Mouse (Mus musculus): ENCODE measurements around the gene Ptrh1. TPM values are rescaled to one million over a fixed set of nuclear protein-coding genes. Genes with fewer than 3 reads are reported as not detected.
A peak's percentile ranks its signal among the peaks of the same experiment; 100 is the strongest.

Gene Ptrh1
- total RNA-seq (2021): 1 to 10 TPM; 4.8 to 5.0 TPM
- long read RNA-seq, experiment 1, partial matches to known transcripts: 0 of 4 reads
- long read RNA-seq, experiment 1, other reads (novel, unspliced or antisense): 1 of 4 reads
- long read RNA-seq, experiment 2, transcript Ptrh1-201 (5 exons, 952 nt): major isoform, 5 of 5 reads
- long read RNA-seq, experiment 2, partial matches to known transcripts: 0 of 5 reads
- long read RNA-seq, experiment 2, other reads (novel, unspliced or antisense): 0 of 5 reads

DNA sequence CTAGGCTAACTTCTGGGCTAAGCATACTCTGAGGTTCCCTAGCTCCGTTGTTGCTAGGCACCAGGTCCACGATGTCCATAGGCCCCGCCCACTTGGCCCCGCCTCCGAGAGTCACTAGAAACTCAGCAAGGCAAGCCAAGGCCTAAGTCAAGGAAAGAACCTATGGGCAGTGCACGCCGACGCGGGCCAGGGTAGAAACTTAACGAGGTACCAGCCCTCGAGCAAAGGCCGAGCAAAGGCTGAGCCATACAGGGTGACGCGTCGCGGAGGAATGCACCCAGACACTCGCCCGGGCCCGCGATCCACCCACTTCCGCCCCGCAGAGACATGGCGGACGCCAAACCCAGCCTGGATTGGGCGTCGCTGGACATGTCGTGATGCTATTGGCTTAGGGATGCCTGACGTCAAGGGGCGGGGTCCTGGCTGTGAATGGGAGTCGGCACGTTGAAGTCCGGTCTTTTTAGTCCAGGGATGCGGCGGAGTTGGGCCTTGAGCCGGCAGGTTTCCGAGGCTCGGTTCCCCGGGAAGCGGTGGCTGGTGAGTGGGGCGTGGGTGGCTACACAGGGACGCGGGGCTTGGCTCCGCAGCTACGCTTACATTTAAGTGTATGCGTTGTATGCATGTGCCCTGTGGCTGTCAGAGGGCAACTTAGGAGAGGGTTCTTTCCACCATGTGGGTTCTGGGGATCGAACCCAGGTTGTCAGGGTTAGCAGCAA, at the start of gene Ptrh1, which contains the start of gene Ttc16:
Ptrh1 (plus strand) TSS at position 428 of the 716 bp plus-strand sequence.
Ttc16 (minus strand) TSS at position 275 of the 716 bp plus-strand sequence.
- DNase-seq: peak; percentile 98

DNA sequence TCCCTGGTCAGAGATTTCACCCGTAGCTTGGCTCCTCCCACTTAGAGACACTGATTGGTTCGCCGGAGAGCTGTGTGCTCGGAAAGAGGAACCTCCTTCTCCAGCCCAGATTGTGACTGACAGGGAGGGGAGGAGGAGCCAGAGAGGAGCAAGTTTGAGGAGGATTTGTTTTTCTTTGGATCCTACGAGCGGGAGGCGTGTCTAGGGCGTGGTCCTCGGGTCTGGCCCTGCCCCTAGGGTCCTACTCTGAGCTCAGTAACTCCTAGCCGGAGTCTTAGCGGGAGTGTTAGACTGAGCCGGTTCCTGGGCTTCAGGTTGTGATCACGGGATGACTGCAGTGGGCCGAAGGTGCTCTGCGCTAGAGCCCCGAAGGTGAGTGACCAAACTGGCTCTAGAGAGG, 48.2 kb upstream of the Ptrh1 start:
- peak; percentile 94 for DNase-seq

DNA sequence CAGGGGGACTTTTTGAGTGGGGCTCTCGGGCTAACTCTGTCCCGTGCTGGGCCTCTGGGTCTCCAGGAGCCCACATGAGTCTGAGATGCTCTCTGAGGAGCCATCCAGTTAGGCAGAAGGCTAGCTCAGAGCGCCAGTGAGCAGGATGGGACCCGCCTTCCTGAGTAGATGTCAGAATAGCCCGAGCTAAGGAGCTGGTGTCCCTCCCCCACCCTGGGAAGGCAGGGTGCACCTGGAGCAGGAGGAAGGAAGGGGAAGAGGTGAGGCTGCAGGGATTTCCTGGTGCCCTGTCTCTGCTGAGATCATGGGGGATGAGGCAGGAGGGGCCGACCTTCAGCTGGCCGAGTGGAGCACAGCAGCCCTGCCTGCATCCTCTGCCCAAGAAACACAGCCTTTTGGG, 47.1 kb upstream of the Ptrh1 start:
- DNase-seq: peak; percentile 63

GRCm38 (mm10) chr2:32729547-32729946, 46.0 kb upstream of the Ptrh1 start:
- DNase-seq: no peak

- no peak for DNase-seq
Measured at GRCm38 (mm10) chr2:32730854-32731253, 44.7 kb upstream of the Ptrh1 start.

DNA sequence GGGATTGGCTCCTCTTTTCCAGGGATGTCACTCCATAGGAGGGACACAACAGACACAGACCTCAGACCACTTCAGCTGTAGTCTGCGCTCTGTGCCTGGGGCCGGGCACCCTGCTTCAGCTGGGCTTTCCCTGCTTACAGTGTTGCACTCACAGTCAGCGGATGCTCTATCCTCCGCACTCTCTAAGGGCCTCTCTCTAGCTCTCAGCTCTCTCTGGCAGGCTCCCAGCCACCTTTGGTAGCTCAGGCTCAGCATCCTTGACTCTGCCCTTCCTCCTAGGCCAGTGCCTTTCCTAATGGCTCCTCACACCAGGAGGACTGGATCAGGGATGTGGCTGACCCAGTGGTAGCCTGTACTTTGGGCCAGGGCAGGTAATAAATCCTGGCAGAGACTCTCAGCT, 43.7 kb upstream of the Ptrh1 start:
- no peak for DNase-seq

DNA sequence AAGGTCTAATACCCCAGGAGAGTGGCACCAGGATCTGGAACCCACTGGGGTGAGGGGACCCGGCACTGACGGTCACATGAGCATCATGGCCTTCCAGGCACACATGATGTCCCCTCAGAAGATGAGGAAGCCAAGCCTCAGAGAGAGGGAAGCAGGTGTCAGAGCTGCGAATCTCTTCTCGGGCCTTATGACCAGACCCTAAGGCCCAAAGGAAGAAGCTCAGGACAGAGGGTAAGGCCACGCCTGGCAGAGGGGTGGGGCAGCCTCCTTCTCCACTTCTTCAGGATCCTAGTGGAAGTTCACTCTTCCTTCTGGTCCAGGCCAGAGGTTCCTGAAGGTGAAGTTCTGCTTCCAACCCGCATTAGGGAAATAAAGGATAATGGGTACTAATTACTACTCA, 42.9 kb upstream of the Ptrh1 start:
- DNase-seq: no peak

GRCm38 (mm10) chr2:32734480-32734879, 41.1 kb upstream of the Ptrh1 start:
- no peak for DNase-seq

- DNase-seq: peak; percentile 63
Measured at GRCm38 (mm10) chr2:32734933-32735332, 40.7 kb upstream of the Ptrh1 start.

GRCm38 (mm10) chr2:32736306-32736829, 39.2 kb upstream of the Ptrh1 start:
- DNase-seq: no peak

DNA sequence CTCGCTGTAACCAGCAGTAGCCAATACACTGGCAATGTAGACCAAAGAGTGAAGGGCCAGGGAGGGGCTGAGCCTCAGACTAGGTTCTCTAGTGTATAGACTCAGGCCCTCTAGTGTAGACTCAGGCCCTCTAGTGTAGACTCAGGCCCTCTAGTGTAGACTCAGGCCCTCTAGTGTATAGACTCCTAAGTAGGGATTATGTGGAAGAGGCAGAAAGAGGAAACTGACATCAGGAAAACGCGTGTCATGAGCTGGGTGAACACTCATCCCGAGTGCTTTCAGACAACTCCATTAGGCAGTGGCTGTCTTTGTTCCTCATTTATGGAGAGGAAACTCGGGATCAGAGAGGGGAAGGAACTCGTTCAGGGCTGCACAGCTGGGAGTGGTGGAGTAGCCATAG, 38.6 kb upstream of the Ptrh1 start:
- no peak for DNase-seq

GRCm38 (mm10) chr2:32739311-32739710, 36.3 kb upstream of the Ptrh1 start:
- peak; percentile 36 for DNase-seq

DNA sequence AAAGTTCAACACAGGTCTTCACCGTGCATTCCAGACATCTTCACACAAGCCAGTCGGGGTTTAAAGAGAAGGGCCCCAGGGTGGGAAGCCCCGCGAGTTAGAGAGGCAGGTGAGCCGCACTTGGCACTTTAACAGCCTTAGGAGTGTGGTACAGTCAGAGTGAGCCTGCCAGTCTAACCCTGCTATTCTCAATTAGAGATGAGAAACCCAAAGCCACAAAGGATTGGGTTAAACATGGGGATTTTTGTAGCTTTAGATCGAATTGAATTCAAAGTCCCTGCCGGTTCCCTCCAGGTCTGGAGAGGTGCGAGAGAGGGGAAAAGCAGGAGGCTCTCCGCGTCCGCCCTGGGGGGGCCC, 34.7 kb upstream of the Ptrh1 start, which contains the start of gene 6330409D20Rik:
6330409D20Rik (minus strand) TSS at position 101 of the 357 bp plus-strand sequence.
- DNase-seq: no peak

GRCm38 (mm10) chr2:32741273-32742172, 34.1 kb upstream of the Ptrh1 start:
- DNase-seq: peak; percentile 47

- DNase-seq: peak; percentile 20
Measured at GRCm38 (mm10) chr2:32742173-32742531, 33.4 kb upstream of the Ptrh1 start.

DNA sequence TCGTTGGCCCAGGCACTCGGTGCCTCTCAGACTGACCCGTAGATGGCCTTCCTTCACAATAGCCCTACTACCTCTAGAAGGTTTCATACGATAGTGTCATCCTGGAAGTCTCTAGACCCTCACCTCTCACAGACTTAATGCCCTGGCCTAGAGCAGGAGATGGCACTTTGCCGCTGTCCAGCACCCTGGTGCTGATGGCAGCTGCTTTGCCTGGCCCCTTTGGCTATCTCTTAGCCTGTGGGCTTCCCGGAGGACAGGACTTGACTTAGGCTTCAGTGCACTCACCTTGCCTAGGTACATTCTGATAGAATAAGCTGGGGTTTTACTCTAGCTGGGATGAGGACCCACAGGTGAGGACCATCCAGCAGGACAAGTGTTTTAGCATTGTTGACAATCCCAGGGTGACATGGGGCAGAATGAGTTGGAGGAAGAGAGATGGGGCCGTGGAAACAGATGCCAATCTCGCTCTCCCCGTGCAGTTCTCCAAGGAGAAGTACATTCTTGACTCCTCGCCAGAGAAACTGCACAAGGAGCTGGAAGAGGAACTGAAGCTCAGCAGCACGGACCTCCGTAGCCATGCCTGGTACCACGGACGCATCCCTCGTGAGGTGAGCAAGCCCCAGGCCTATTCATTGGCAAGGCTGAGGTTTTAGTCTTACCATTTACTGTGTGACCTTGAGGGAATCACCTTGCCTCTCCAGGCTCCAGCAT, 31.2 kb upstream of the Ptrh1 start:
- DNase-seq: peak; percentile 30

DNA sequence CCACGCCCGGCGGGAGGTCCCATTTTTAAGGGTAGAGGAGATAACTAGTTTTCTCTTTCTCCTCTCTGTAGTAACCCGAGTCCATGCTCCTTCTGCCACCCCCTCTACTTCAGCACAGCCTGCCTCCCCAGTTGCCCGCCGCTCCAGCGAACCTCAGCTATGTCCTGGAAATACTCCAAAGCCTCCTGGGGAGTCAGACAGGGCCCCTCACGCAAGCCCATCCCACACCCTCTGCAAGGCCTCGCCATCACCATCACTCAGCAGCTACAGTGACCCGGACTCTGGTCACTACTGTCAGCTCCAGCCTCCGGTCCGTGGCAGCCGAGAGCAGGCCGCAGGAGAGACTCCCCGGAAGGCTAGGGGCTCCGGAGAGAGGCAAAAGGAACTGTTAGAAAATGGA, 26.5 kb upstream of the Ptrh1 start:
- no peak for DNase-seq

- DNase-seq: no peak
Measured at GRCm38 (mm10) chr2:32750199-32750598, 25.4 kb upstream of the Ptrh1 start.

DNA sequence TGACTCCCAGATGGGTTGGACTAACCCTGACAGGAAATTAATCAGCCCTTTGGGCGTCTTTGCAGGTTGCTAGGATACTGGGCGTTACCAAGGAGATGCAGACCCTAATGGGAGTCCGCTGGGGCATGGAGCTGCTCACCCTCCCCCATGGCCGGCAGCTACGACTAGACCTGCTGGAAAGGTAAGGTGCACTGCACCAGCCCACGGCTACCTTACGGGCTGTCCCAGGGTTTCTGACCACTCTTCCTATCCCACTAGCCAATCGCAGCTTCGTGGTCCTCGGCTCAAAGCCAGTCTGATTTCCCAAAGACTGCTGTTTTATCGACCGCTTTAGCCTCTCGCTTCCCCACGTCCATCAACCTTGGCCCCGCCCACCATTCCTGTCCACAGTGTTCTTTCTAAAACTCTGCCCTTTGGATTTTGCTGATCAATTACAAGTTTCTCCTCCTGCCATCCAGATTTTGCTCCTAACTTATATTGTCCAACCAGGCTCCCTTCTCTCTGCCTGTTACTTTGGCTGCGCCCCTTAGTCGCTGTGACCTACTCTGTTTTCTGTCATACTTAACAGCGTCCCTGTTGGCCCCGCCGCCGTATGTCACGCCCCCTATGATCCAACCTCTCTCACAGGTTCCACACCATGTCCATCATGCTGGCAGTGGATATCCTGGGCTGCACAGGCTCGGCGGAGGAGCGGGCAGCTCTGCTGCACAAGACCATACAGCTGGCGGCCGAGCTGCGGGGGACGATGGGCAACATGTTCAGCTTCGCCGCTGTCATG, 24.5 kb upstream of the Ptrh1 start:
- peak; percentile 79 for DNase-seq

DNA sequence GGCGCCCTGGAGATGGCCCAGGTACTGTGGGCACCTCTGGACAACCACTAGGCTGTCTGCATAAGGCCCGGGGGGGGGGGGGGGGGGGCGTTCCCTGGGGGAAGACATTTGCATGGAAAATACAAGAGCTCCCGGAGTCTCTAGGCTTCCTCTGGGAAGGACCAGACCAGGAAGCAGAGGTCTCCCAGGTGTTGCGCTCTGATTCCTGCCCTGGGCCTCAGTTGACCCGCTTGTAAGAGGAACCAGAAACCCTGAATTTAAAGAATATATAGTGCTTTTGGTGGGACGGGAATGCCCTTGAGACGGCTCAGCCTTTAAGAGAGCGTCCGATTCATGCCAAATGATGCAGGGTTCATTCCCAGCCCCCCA, 23.9 kb upstream of the Ptrh1 start:
- no peak for DNase-seq

DNA sequence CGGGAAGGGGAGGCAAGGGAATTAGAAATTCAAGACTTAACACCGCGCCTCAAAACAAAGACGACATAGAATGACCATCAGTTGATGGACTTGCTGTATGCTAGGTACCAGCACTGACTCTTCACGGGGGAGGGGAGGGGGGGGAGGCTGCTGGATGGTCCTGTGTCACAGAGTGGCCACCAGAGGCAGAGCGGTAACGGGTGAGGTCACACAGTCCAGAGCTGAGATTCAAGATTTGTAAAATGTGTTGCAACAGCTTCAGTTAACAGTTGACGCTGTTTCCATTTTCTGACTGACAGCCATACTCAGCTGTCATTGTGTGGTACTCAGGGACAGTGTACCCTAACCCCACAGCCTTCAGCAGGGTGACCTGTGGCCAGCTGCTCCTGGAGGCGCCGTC, 23.4 kb upstream of the Ptrh1 start:
- no peak for DNase-seq

All from adrenal gland, postnatal 10 days (tissue).